Mouse (Mus musculus): ENCODE measurements around the gene Itga3. TPM values are rescaled to one million over a fixed set of nuclear protein-coding genes. Genes with fewer than 3 reads are reported as not detected.

Gene Itga3
- polyA plus RNA-seq, 1 experiment from 2014 or later: 29.0 TPM

DNA sequence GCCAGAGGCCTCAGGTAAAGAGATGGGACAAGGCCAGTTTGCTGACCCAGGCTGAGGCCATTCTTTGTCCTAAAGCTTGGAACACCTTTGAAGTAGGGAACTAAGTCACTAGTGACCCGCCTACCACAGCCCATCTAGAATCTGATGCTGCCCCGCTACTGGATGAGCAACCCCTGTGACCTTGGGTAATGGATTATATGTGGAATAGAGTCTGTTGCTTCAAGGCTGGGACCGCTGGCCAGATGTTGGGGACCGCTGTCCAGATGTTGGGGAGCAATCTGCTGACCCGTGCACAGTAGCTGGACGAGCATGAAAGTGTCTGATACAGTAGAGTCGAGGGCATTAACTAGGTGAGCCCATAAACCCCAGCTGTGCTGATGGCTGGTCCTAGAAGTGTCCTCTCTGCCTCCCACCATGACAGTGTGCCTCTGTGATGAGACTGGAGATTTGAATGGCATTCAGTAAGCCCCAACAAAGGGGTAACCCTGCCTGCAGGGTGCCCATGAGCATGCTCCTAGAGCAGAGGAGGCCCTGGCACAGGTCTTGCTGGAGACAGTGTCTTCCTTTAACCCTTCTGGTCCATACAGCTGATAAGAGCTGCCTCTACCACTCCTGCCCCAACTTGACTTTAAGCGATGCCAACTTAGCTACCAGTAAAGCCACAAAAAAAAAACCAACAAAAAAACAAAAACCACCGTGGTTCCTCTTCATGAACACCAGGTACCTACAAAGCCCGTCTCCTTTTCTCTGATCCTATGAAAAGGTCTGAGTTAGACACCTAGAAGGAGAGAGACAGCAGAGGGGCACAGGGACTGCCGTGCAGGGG, 81.4 kb downstream of the Itga3 start:
- Histone ChIP-seq H3K4me2 (ENCODE audit: low read length) (peak overlapping the region; percentile 98), H3K27ac (ENCODE audit: low read depth) (no peak overlapping the region), H3K9ac (ENCODE audit: low read length) (peak overlapping the region; percentile 47; the same call in 1 of the 2 replicates), H3K4me1 (replicated peaks; ENCODE audit: control insufficient read depth, insufficient read depth, low read length) (peaks cover 44% of the 10 kb centered on the region), H3K27me3 (replicated peaks; ENCODE audit: control insufficient read depth, insufficient read depth, low read length) (no peaks in the 10 kb centered on the region), H3K9me3 (ENCODE audit: control insufficient read depth, low read length) (no peaks in the 10 kb centered on the region), H3K4me3 (ENCODE audit: low read depth, low read length) (0 out of 2 replicates have a peak overlapping the region, but pooled peaks have one; percentile 88), H3K36me3 (ENCODE audit: control insufficient read depth, insufficient read depth, low read length) (peaks cover 52% of the 10 kb centered on the region)
- ATAC-seq (replicated peaks; ENCODE audit: low FRiP score, low TSS enrichment, low read depth) (no peak), DNase-seq (ENCODE audit: low spot score) (no peak)
- 81% methylated on average over 11 of the region's 11 CpGs for WGBS

Other genes starting within 250 kb of the Itga3 start
- 841 and 905 TPM in 2 replicates for gene Col1a1, start 140.6 kb downstream of the Itga3 start, polyA plus RNA-seq (2014; fragmentation: Nextera tagmentation; extraction: Ambion mirVana)
- not detected in 2 replicates for gene Hils1, start 109.2 kb downstream of the Itga3 start, polyA plus RNA-seq (2014; fragmentation: Nextera tagmentation; extraction: Ambion mirVana)
- gene Sgca, start 100.5 kb downstream of the Itga3 start, polyA plus RNA-seq (2014; fragmentation: Nextera tagmentation; extraction: Ambion mirVana): 0.22 TPM in 1 of 2 replicates, not detected in the other
- 11.9 and 12.2 TPM in 2 replicates for gene Ppp1r9b, start 85.8 kb downstream of the Itga3 start, polyA plus RNA-seq (2014; fragmentation: Nextera tagmentation; extraction: Ambion mirVana)
- gene Samd14, start 66.9 kb downstream of the Itga3 start, polyA plus RNA-seq (2014; fragmentation: Nextera tagmentation; extraction: Ambion mirVana): 20.3 and 22.1 TPM in 2 replicates
- gene Pdk2, start 35.4 kb downstream of the Itga3 start, polyA plus RNA-seq (2014; fragmentation: Nextera tagmentation; extraction: Ambion mirVana): 26.4 and 29.6 TPM in 2 replicates
- 0.72 and 0.91 TPM in 2 replicates for gene Dlx3, start 43.3 kb upstream of the Itga3 start, polyA plus RNA-seq (2014; fragmentation: Nextera tagmentation; extraction: Ambion mirVana)
- gene Dlx4, start 69.5 kb upstream of the Itga3 start, polyA plus RNA-seq (2014; fragmentation: Nextera tagmentation; extraction: Ambion mirVana): not detected in 2 replicates
- 0.14 TPM in 1 of 2 replicates, not detected in the other for gene Tac4, start 184.7 kb upstream of the Itga3 start, polyA plus RNA-seq (2014; fragmentation: Nextera tagmentation; extraction: Ambion mirVana)
- gene Kat7, start 233.4 kb upstream of the Itga3 start, polyA plus RNA-seq (2014; fragmentation: Nextera tagmentation; extraction: Ambion mirVana): 68.7 and 76.8 TPM in 2 replicates

Measured in intestine, embryonic 14.5 days (tissue).